Mouse (Mus musculus): ENCODE measurements at regions not wholly inside any gene's neighbourhood (a gene's known extent, or its start where the extent isn't known, plus 50 kb on each side); places are given as distances from the start of the nearest gene placed in this dataset.

DNA sequence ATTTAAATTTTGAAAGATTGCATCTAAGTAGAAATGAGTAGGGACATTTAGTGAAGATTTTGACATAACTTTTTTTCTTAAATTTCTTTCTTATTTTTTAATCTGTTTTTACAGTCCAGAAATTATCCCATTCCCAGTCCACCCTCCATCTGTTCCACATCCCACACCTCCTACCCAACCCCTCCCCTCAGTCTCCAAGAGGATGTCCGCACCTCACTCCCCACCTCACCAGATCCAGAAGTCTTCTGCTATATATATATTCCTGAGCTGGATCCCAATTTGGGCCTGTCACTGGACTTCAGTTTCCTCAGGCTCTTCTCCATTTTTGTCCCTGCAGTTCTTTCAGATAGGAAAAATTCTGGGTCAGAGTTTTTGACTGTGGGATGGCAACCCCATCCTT, 3879.6 kb upstream of the Gm7489 start:
- DNase-seq (ENCODE audit: low spot score): no peak
- no peak for ATAC-seq
- WGBS: 89% methylated on average over 1 of the region's 1 CpGs
- Histone ChIP-seq H3K4me3 (ENCODE audit: low read depth, low read length) (no peak overlapping the region), H3K4me1 (ENCODE audit: insufficient read depth, low read depth, low read length) (no peaks in the 10 kb centered on the region), H3K4me2 (replicated peaks; ENCODE audit: low read depth, low read length) (no peak overlapping the region), H3K27me3 (replicated peaks; ENCODE audit: insufficient read depth, low read length) (no peaks in the 10 kb centered on the region), H3K9ac (replicated peaks; ENCODE audit: low read depth) (no peak overlapping the region), H3K27ac (ENCODE audit: low read length) (no peak overlapping the region), H3K9me3 (ENCODE audit: low read length) (no peaks in the 10 kb centered on the region), H3K36me3 (ENCODE audit: insufficient read depth, low read length) (no peaks in the 10 kb centered on the region)
- TF ChIP-seq EP300 (IDR thresholded peaks at IDR 0.05) (no peak), CTCF (IDR thresholded peaks at IDR 0.05) (no peak)

- H3K36me3 ChIP-seq (ENCODE audit: insufficient read depth, low read length): no peaks in the 10 kb centered on the region
- no peak overlapping the region for H3K9ac ChIP-seq (replicated peaks; ENCODE audit: low read depth)
- H3K4me2 ChIP-seq (replicated peaks; ENCODE audit: low read depth, low read length): no peak overlapping the region
- H3K9me3 ChIP-seq (ENCODE audit: low read length): no peaks in the 10 kb centered on the region
- no peaks in the 10 kb centered on the region for H3K4me1 ChIP-seq (ENCODE audit: insufficient read depth, low read depth, low read length)
- H3K4me3 ChIP-seq (ENCODE audit: low read depth, low read length): no peak overlapping the region
- no peak overlapping the region for H3K27ac ChIP-seq (ENCODE audit: low read length)
- DNase-seq (ENCODE audit: low spot score): no peak
- ATAC-seq: no peak
- H3K27me3 ChIP-seq (replicated peaks; ENCODE audit: insufficient read depth, low read length): no peaks in the 10 kb centered on the region
- TF ChIP-seq EP300 (IDR thresholded peaks at IDR 0.05) (no peak), CTCF (IDR thresholded peaks at IDR 0.05) (peak; percentile 39; the same call in 1 of the 2 replicates)
Observed at GRCm38 (mm10) chr15:50046653-50047052, 3838.1 kb upstream of the Gm7489 start.

DNA sequence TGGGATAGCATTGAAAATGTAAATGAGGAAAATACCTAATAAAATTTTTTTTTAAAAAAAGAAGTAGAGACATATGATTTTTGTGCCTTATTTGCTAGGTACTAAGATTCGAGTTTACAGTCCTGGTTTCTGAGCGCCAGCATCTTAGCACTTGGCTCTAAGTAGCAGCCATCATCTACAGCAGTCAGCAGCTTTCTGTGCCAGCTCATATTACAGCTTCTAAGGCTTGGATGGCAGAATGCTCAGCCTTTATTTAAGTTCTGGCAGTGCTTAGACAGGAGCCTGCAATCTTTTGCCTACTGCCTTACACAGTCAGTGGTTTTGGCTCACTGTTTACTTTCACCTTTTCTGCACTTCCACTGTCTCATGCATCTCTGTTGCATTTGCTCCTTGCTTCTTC, 3831.2 kb upstream of the Gm7489 start:
- H3K9ac ChIP-seq (replicated peaks; ENCODE audit: low read depth): no peak overlapping the region
- H3K9me3 ChIP-seq (ENCODE audit: low read length): no peaks in the 10 kb centered on the region
- DNase-seq (ENCODE audit: low spot score) (no peak), ATAC-seq (no peak)
- H3K4me3 ChIP-seq (ENCODE audit: low read depth, low read length): no peak overlapping the region
- no peak overlapping the region for H3K4me2 ChIP-seq (replicated peaks; ENCODE audit: low read depth, low read length)
- 69% methylated on average over 2 of the region's 2 CpGs for WGBS
- no peak overlapping the region for H3K27ac ChIP-seq (ENCODE audit: low read length)
- H3K27me3 ChIP-seq (replicated peaks; ENCODE audit: insufficient read depth, low read length): no peaks in the 10 kb centered on the region
- no peaks in the 10 kb centered on the region for H3K36me3 ChIP-seq (ENCODE audit: insufficient read depth, low read length)
- TF ChIP-seq CTCF (IDR thresholded peaks at IDR 0.05) (no peak), EP300 (IDR thresholded peaks at IDR 0.05) (no peak)
- no peaks in the 10 kb centered on the region for H3K4me1 ChIP-seq (ENCODE audit: insufficient read depth, low read depth, low read length)

DNA sequence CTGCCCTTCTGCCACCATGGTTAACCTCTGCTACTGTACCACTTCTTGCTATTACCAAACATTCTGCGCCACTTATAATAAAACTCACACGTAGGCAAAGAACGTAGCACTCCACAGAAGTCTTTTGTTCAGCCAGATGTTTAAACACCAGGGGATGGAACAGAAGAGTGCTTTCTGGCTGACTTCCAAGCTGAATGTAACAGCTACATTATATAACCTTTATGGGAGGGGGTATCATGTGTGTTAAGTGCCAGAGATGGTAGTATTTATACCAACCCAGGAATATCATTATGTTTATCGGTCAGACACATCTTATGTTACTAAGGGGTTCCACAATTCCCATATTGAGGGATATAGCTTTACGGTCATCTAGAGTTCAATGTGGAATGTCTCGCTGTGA, 3830.8 kb upstream of the Gm7489 start:
- Histone ChIP-seq H3K4me1 (ENCODE audit: insufficient read depth, low read depth, low read length) (no peaks in the 10 kb centered on the region), H3K4me2 (replicated peaks; ENCODE audit: low read depth, low read length) (no peak overlapping the region), H3K9me3 (ENCODE audit: low read length) (no peaks in the 10 kb centered on the region), H3K27me3 (replicated peaks; ENCODE audit: insufficient read depth, low read length) (no peaks in the 10 kb centered on the region), H3K27ac (ENCODE audit: low read length) (no peak overlapping the region), H3K9ac (replicated peaks; ENCODE audit: low read depth) (no peak overlapping the region), H3K36me3 (ENCODE audit: insufficient read depth, low read length) (no peaks in the 10 kb centered on the region), H3K4me3 (ENCODE audit: low read depth, low read length) (no peak overlapping the region)
- ATAC-seq: no peak
- WGBS: 62% methylated on average over 6 of the region's 6 CpGs
- no peak for TF ChIP-seq EP300 (IDR thresholded peaks at IDR 0.05)
- no peak for TF ChIP-seq CTCF (IDR thresholded peaks at IDR 0.05)
- DNase-seq (ENCODE audit: low spot score): no peak

GRCm38 (mm10) chr15:50078246-50078645, 3806.5 kb upstream of the Gm7489 start:
- no peak overlapping the region for H3K27ac ChIP-seq (ENCODE audit: low read length)
- no peak overlapping the region for H3K4me3 ChIP-seq (ENCODE audit: low read depth, low read length)
- ATAC-seq (no peak), DNase-seq (ENCODE audit: low spot score) (no peak)
- H3K9me3 ChIP-seq (ENCODE audit: low read length): no peaks in the 10 kb centered on the region
- no peak overlapping the region for H3K9ac ChIP-seq (replicated peaks; ENCODE audit: low read depth)
- H3K4me2 ChIP-seq (replicated peaks; ENCODE audit: low read depth, low read length): no peak overlapping the region
- no peaks in the 10 kb centered on the region for H3K4me1 ChIP-seq (ENCODE audit: insufficient read depth, low read depth, low read length)
- H3K36me3 ChIP-seq (ENCODE audit: insufficient read depth, low read length): no peaks in the 10 kb centered on the region
- H3K27me3 ChIP-seq (replicated peaks; ENCODE audit: insufficient read depth, low read length): no peaks in the 10 kb centered on the region
- 78% methylated on average over 1 of the region's 1 CpGs for WGBS
- TF ChIP-seq EP300 (IDR thresholded peaks at IDR 0.05): no peak

DNA sequence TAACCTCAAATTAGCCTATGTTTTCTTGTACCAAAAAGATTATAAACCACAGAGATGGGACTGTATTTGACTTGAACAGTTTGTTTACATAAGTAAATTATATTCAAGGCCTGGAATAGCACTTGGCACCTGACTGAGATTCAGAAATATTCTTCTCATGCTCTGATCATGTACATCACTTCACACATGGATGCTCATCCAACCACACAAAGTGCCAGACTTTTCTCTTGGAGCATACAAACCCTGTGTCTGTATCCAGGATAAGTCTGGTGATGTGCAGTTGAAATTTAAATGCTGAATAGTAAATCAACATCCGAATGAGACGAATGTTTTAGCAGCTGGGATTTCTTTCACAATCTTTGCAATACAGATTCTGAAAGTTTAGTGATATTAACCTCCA, 3802.3 kb upstream of the Gm7489 start:
- H3K27ac ChIP-seq (ENCODE audit: low read length): no peak overlapping the region
- no peak for TF ChIP-seq EP300 (IDR thresholded peaks at IDR 0.05)
- no peak for TF ChIP-seq CTCF (IDR thresholded peaks at IDR 0.05)
- WGBS: 78% methylated on average over 2 of the region's 2 CpGs
- H3K4me3 ChIP-seq (ENCODE audit: low read depth, low read length): no peak overlapping the region
- H3K9me3 ChIP-seq (ENCODE audit: low read length): no peaks in the 10 kb centered on the region
- DNase-seq (ENCODE audit: low spot score) (no peak), ATAC-seq (no peak)
- no peaks in the 10 kb centered on the region for H3K27me3 ChIP-seq (replicated peaks; ENCODE audit: insufficient read depth, low read length)
- H3K9ac ChIP-seq (replicated peaks; ENCODE audit: low read depth): no peak overlapping the region
- no peaks in the 10 kb centered on the region for H3K4me1 ChIP-seq (ENCODE audit: insufficient read depth, low read depth, low read length)
- no peaks in the 10 kb centered on the region for H3K36me3 ChIP-seq (ENCODE audit: insufficient read depth, low read length)
- no peak overlapping the region for H3K4me2 ChIP-seq (replicated peaks; ENCODE audit: low read depth, low read length)

- ATAC-seq: no peak
- H3K9me3 ChIP-seq (ENCODE audit: low read length): no peaks in the 10 kb centered on the region
- no peak overlapping the region for H3K27ac ChIP-seq (ENCODE audit: low read length)
- no peak for DNase-seq (ENCODE audit: low spot score)
- H3K9ac ChIP-seq (replicated peaks; ENCODE audit: low read depth): no peak overlapping the region
- H3K4me1 ChIP-seq (ENCODE audit: insufficient read depth, low read depth, low read length): no peaks in the 10 kb centered on the region
- TF ChIP-seq EP300 (IDR thresholded peaks at IDR 0.05): no peak
- no peak for TF ChIP-seq CTCF (IDR thresholded peaks at IDR 0.05)
- no peak overlapping the region for H3K4me3 ChIP-seq (ENCODE audit: low read depth, low read length)
- WGBS: 60% methylated on average over 5 of the region's 5 CpGs
- H3K27me3 ChIP-seq (replicated peaks; ENCODE audit: insufficient read depth, low read length): no peaks in the 10 kb centered on the region
- no peaks in the 10 kb centered on the region for H3K36me3 ChIP-seq (ENCODE audit: insufficient read depth, low read length)
- no peak overlapping the region for H3K4me2 ChIP-seq (replicated peaks; ENCODE audit: low read depth, low read length)
Observed at GRCm38 (mm10) chr15:50102596-50103277, 3782.0 kb upstream of the Gm7489 start.
